Mouse (Mus musculus) kidney, embryonic 15.5 days (tissue): ENCODE results near the gene Vsir. TPM values are rescaled to one million over a fixed set of nuclear protein-coding genes. Genes with fewer than 3 reads are reported as not detected.
A peak's percentile ranks its signal among the peaks of the same experiment; 100 is the strongest.

ENCODE experiments used
- ATAC-seq: fragments of 200-750 bp; cut with Nextera tagmentation; replicated peaks from 2 replicates; pipeline ENCODE4 v1.8.0; 2017; ENCODE audit warnings: moderate TSS enrichment; ENCODE audit not compliant: low FRiP score
- H3K27ac ChIP-seq: fragments of 300-500 bp; sonication (generic); 2 replicates; pipeline ENCODE4 v1.5.1; 2015; ENCODE audit warnings: mild to moderate bottlenecking, inconsistent platforms
- H3K27me3 ChIP-seq: fragments of 300-500 bp; sonication (generic); 2 replicates; pipeline ENCODE4 v1.6.1; 2015; ENCODE audit warnings: inconsistent platforms
- H3K36me3 ChIP-seq: fragments of 300-500 bp; sonication (generic); 2 replicates; pipeline ENCODE4 v1.6.1; 2015; ENCODE audit warnings: inconsistent platforms
- H3K4me1 ChIP-seq: fragments of 300-500 bp; sonication (generic); 2 replicates; pipeline ENCODE4 v1.6.1; 2015; ENCODE audit warnings: inconsistent platforms
- H3K4me2 ChIP-seq: fragments of 300-500 bp; sonication (generic); 2 replicates; pipeline ENCODE4 v1.6.1; 2015; ENCODE audit warnings: moderate library complexity, mild to moderate bottlenecking, inconsistent platforms
- H3K4me3 ChIP-seq: fragments of 300-500 bp; sonication (generic); replicated peaks from 2 replicates; pipeline ENCODE4 v1.5.1; 2015; ENCODE audit warnings: mild to moderate bottlenecking, inconsistent platforms
- H3K9ac ChIP-seq: fragments of 300-500 bp; sonication (generic); 2 replicates; pipeline ENCODE4 v1.6.1; 2015; ENCODE audit warnings: mild to moderate bottlenecking, inconsistent platforms
- H3K9me3 ChIP-seq: fragments of 300-500 bp; sonication (generic); replicated peaks from 2 replicates; pipeline ENCODE4 v1.6.1; 2016; ENCODE audit warnings: inconsistent platforms
- WGBS: fragments of 180-500 bp; shearing (Covaris S2); methylation state at CpG from one replicate; pipeline ENCODE4 v1.1.7; 2015; ENCODE audit warnings: mixed read lengths; 5-methylcytosine and 5-hydroxymethylcytosine counted together
- polyA plus RNA-seq: library from polyadenylated mRNA; unstranded; fragments of >200 nt; fragmentation: Nextera tagmentation; extraction: Ambion mirVana; gene quantifications from 2 replicates; pipeline ENCODE4 v1.2.1, GENCODE M21; 2015

Gene Vsir
- polyA plus RNA-seq = 3.9 and 4.2 TPM in 2 replicates

- H3K4me3 ChIP-seq = peak within 1 kb of the TSS; percentile 43
- peak within 1 kb of the TSS; percentile 67 for H3K27ac ChIP-seq
- peak within 1 kb of the TSS; percentile 64 for H3K4me2 ChIP-seq
- peak within 1 kb of the TSS; percentile 29 for H3K9ac ChIP-seq
- WGBS = 1% methylated on average over 37 of the region's 37 CpGs
- no peaks in the 10 kb centered on the region for H3K9me3 ChIP-seq
- no peaks in the 10 kb centered on the region for H3K36me3 ChIP-seq
- ATAC-seq = peak; percentile 66
- H3K4me1 ChIP-seq = peaks cover 52% of the 10 kb centered on the region
- peaks cover 12% of the 10 kb centered on the region; the same call in 1 of the 2 replicates for H3K27me3 ChIP-seq
Observed at GRCm38 (mm10) chr10:60346701-60347405, at the start of gene Vsir. Gene Vsir, plus strand, starts transcription at chr10:60346851.

GRCm38 (mm10) chr10:60299636-60300035, 47.0 kb upstream of the Vsir start:
- H3K4me1 ChIP-seq = no peaks in the 10 kb centered on the region; the same call in 1 of the 2 replicates
- H3K27me3 ChIP-seq = no peaks in the 10 kb centered on the region
- WGBS = 97% methylated on average over 12 of the region's 12 CpGs
- H3K27ac ChIP-seq = no peak overlapping the region
- no peak overlapping the region for H3K4me3 ChIP-seq
- H3K9ac ChIP-seq = no peak overlapping the region
- no peak for ATAC-seq
- peaks cover 85% of the 10 kb centered on the region for H3K36me3 ChIP-seq
- H3K9me3 ChIP-seq = no peaks in the 10 kb centered on the region
- H3K4me2 ChIP-seq = no peak overlapping the region

- Histone ChIP-seq H3K36me3 (peaks cover 53% of the 10 kb centered on the region), H3K27ac (no peak overlapping the region), H3K4me2 (no peak overlapping the region), H3K9me3 (no peaks in the 10 kb centered on the region), H3K9ac (no peak overlapping the region), H3K4me1 (peaks cover 3% of the 10 kb centered on the region; the same call in 1 of the 2 replicates), H3K4me3 (no peak overlapping the region), H3K27me3 (no peaks in the 10 kb centered on the region)
- no peak for ATAC-seq
- WGBS = 84% methylated on average over 17 of the region's 17 CpGs
Observed at GRCm38 (mm10) chr10:60303419-60303818, 43.2 kb upstream of the Vsir start.

GRCm38 (mm10) chr10:60304854-60305628, 41.6 kb upstream of the Vsir start:
- no peak overlapping the region for H3K27ac ChIP-seq
- WGBS = 61% methylated on average over 15 of the region's 15 CpGs
- no peaks in the 10 kb centered on the region for H3K27me3 ChIP-seq
- no peaks in the 10 kb centered on the region for H3K9me3 ChIP-seq
- no peak overlapping the region for H3K9ac ChIP-seq
- H3K4me1 ChIP-seq = peaks cover 3% of the 10 kb centered on the region; the same call in 1 of the 2 replicates
- H3K4me3 ChIP-seq = no peak overlapping the region
- peak; percentile 68 for ATAC-seq
- H3K36me3 ChIP-seq = peaks cover 37% of the 10 kb centered on the region
- no peak overlapping the region for H3K4me2 ChIP-seq

- Histone ChIP-seq H3K4me3 (no peak overlapping the region), H3K9me3 (no peaks in the 10 kb centered on the region), H3K4me2 (no peak overlapping the region), H3K27ac (no peak overlapping the region), H3K27me3 (no peaks in the 10 kb centered on the region), H3K9ac (no peak overlapping the region), H3K4me1 (no peaks in the 10 kb centered on the region), H3K36me3 (no peaks in the 10 kb centered on the region)
- ATAC-seq = no peak
- 84% methylated on average over 13 of the region's 13 CpGs for WGBS
Observed at GRCm38 (mm10) chr10:60310629-60311028, 36.0 kb upstream of the Vsir start.

GRCm38 (mm10) chr10:60313606-60314005, 33.0 kb upstream of the Vsir start:
- no peak for ATAC-seq
- Histone ChIP-seq H3K4me2 (no peak overlapping the region), H3K36me3 (no peaks in the 10 kb centered on the region), H3K9ac (no peak overlapping the region), H3K27ac (no peak overlapping the region), H3K9me3 (no peaks in the 10 kb centered on the region), H3K27me3 (no peaks in the 10 kb centered on the region), H3K4me1 (no peaks in the 10 kb centered on the region), H3K4me3 (no peak overlapping the region)
- WGBS = 90% methylated on average over 5 of the region's 5 CpGs

- Histone ChIP-seq H3K27ac (no peak overlapping the region), H3K36me3 (no peaks in the 10 kb centered on the region), H3K27me3 (no peaks in the 10 kb centered on the region), H3K9ac (no peak overlapping the region), H3K4me1 (no peaks in the 10 kb centered on the region), H3K4me2 (no peak overlapping the region), H3K4me3 (no peak overlapping the region), H3K9me3 (no peaks in the 10 kb centered on the region)
- ATAC-seq = no peak
- 89% methylated on average over 4 of the region's 4 CpGs for WGBS
Observed at GRCm38 (mm10) chr10:60316166-60316565, 30.5 kb upstream of the Vsir start.

- no peak overlapping the region for H3K4me2 ChIP-seq
- no peaks in the 10 kb centered on the region for H3K27me3 ChIP-seq
- no peaks in the 10 kb centered on the region for H3K9me3 ChIP-seq
- H3K4me3 ChIP-seq = no peak overlapping the region
- H3K4me1 ChIP-seq = no peaks in the 10 kb centered on the region
- no peaks in the 10 kb centered on the region for H3K36me3 ChIP-seq
- ATAC-seq = no peak
- WGBS = 76% methylated on average over 11 of the region's 11 CpGs
- no peak overlapping the region for H3K9ac ChIP-seq
- no peak overlapping the region for H3K27ac ChIP-seq
Observed at GRCm38 (mm10) chr10:60328963-60329650, 17.5 kb upstream of the Vsir start.

GRCm38 (mm10) chr10:60334583-60334982, 12.1 kb upstream of the Vsir start:
- H3K4me2 ChIP-seq = no peak overlapping the region
- 68% methylated on average over 7 of the region's 7 CpGs for WGBS
- no peak overlapping the region for H3K27ac ChIP-seq
- H3K4me1 ChIP-seq = no peaks in the 10 kb centered on the region
- no peaks in the 10 kb centered on the region for H3K9me3 ChIP-seq
- H3K27me3 ChIP-seq = no peaks in the 10 kb centered on the region
- H3K36me3 ChIP-seq = no peaks in the 10 kb centered on the region
- H3K4me3 ChIP-seq = no peak overlapping the region
- no peak overlapping the region for H3K9ac ChIP-seq
- ATAC-seq = no peak

GRCm38 (mm10) chr10:60335021-60335420, 11.6 kb upstream of the Vsir start:
- 90% methylated on average over 4 of the region's 4 CpGs for WGBS
- Histone ChIP-seq H3K4me3 (no peak overlapping the region), H3K27ac (no peak overlapping the region), H3K9ac (no peak overlapping the region), H3K4me2 (no peak overlapping the region), H3K27me3 (no peaks in the 10 kb centered on the region), H3K9me3 (no peaks in the 10 kb centered on the region), H3K4me1 (no peaks in the 10 kb centered on the region), H3K36me3 (no peaks in the 10 kb centered on the region)
- ATAC-seq = no peak

GRCm38 (mm10) chr10:60341528-60341927, 5.1 kb upstream of the Vsir start:
- no peak overlapping the region for H3K9ac ChIP-seq
- no peaks in the 10 kb centered on the region for H3K36me3 ChIP-seq
- no peak for ATAC-seq
- no peak overlapping the region for H3K27ac ChIP-seq
- H3K4me1 ChIP-seq = peaks cover 5% of the 10 kb centered on the region
- peaks cover 7% of the 10 kb centered on the region; the same call in 1 of the 2 replicates for H3K27me3 ChIP-seq
- 84% methylated on average over 9 of the region's 9 CpGs for WGBS
- H3K9me3 ChIP-seq = no peaks in the 10 kb centered on the region
- no peak overlapping the region for H3K4me2 ChIP-seq
- H3K4me3 ChIP-seq = no peak overlapping the region

- Histone ChIP-seq H3K27ac (no peak overlapping the region), H3K4me1 (peaks cover 31% of the 10 kb centered on the region), H3K9me3 (no peaks in the 10 kb centered on the region), H3K4me3 (no peak overlapping the region), H3K36me3 (no peaks in the 10 kb centered on the region), H3K27me3 (peaks cover 12% of the 10 kb centered on the region; the same call in 1 of the 2 replicates), H3K4me2 (no peak overlapping the region), H3K9ac (no peak overlapping the region)
- 74% methylated on average over 3 of the region's 3 CpGs for WGBS
- ATAC-seq = no peak
Observed at GRCm38 (mm10) chr10:60344111-60344510, 2.5 kb upstream of the Vsir start.
